Mouse (Mus musculus) midbrain, postnatal 0 days (tissue): ENCODE results near the gene Ccdc141. TPM values are rescaled to one million over a fixed set of nuclear protein-coding genes. Genes with fewer than 3 reads are reported as not detected.

Experiments used
- ATAC-seq: fragments of 200-750 bp; cut with Nextera tagmentation; 2 replicates; pipeline ENCODE4 v1.8.0; 2017; ENCODE audit warnings: moderate number of reproducible peaks, mild to moderate bottlenecking, moderate TSS enrichment, moderate library complexity; ENCODE audit not compliant: low FRiP score
- DNase-seq: peaks from one replicate; pipeline ENCODE4 v3.0.0-alpha.2; 2015; ENCODE audit warnings: low spot score
- H3K27ac ChIP-seq: fragments of 300-500 bp; sonication (generic); 2 replicates; pipeline ENCODE4 v1.5.1; 2014; ENCODE audit warnings: low read depth, mild to moderate bottlenecking, low read length, mixed read lengths
- H3K27me3 ChIP-seq: fragments of 300-500 bp; sonication (generic); 2 replicates; pipeline ENCODE4 v1.6.1; 2014; ENCODE audit warnings: low read length, control low read depth, mixed read lengths; ENCODE audit not compliant: insufficient read depth
- H3K36me3 ChIP-seq: fragments of 300-500 bp; sonication (generic); 2 replicates; pipeline ENCODE4 v1.6.1; 2014; ENCODE audit warnings: low read length, control low read depth, mixed read lengths; ENCODE audit not compliant: insufficient read depth
- H3K4me1 ChIP-seq: fragments of 300-500 bp; sonication (generic); 2 replicates; pipeline ENCODE4 v1.6.1; 2014; ENCODE audit warnings: mild to moderate bottlenecking, control low read depth, antibody characterized with exemption, low read length, mixed read lengths; ENCODE audit not compliant: insufficient read depth
- H3K4me2 ChIP-seq: fragments of 300-500 bp; sonication (generic); 2 replicates; pipeline ENCODE4 v1.6.1; 2014; ENCODE audit warnings: low read depth, mild to moderate bottlenecking, low read length, mixed read lengths; ENCODE audit not compliant: poor library complexity, severe bottlenecking
- H3K4me3 ChIP-seq: fragments of 300-500 bp; sonication (generic); 2 replicates; pipeline ENCODE4 v1.5.1; 2014; ENCODE audit warnings: low read depth, mild to moderate bottlenecking, low read length, moderate library complexity
- H3K9ac ChIP-seq: fragments of 300-500 bp; sonication (generic); replicated peaks from 2 replicates; pipeline ENCODE4 v1.6.1; 2014; ENCODE audit warnings: mild to moderate bottlenecking, low read length, moderate library complexity, mixed read lengths; ENCODE audit not compliant: poor library complexity, severe bottlenecking
- H3K9me3 ChIP-seq: fragments of 300-500 bp; sonication (generic); 2 replicates; pipeline ENCODE4 v1.6.1; 2016; ENCODE audit warnings: low read length, control low read depth
- CTCF ChIP-seq: IDR thresholded peaks from 2 replicates; pipeline ENCODE4 v1.5.1; 2016; ENCODE audit warnings: antibody characterized with exemption, mild to moderate bottlenecking
- WGBS: fragments of 180-500 bp; shearing (Covaris S2); extraction: QIAGEN DNeasy Blood & Tissue Kit; methylation state at CpG from one replicate; pipeline ENCODE4 v1.1.7; 2014; 5-methylcytosine and 5-hydroxymethylcytosine counted together
- polyA plus RNA-seq: library from polyadenylated mRNA; unstranded; fragments of >200 nt; fragmentation: Nextera tagmentation; extraction: Ambion mirVana; gene quantifications from 2 replicates; pipeline ENCODE4 v1.2.1, GENCODE M21; 2015
- total RNA-seq: library from RNA; depleted of rRNA; stranded (reverse); fragments of >200 nt; gene quantifications from 2 replicates; pipeline ENCODE4 v1.2.3, GENCODE M21; 2014

The Ccdc141 gene
- total and polyA plus RNA-seq, 2 experiments from 2014 or later, result 7.1 to 7.9 TPM

DNA sequence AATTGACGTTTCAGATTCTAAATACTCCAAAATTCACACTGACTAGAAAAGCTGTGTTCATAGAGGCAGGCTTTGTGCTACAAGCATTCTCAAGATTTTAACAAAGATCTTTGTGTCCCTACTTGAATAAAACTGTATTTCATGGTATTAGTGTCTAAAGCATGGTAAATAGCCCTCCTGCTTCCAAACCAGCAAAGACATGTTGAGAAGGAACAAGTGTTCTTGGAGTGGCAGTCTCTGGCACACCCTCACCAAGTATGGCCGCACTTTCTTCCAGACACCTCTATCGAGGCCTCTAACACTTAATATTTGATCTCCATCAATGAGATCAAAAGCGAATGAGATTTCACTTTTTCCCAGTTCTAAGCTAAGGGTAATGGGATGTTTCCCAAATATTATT lies 78.7 kb downstream of the Ccdc141 start:
- 91% methylated on average over 4 of the region's 4 CpGs for WGBS
- ATAC-seq, result no peak

DNA sequence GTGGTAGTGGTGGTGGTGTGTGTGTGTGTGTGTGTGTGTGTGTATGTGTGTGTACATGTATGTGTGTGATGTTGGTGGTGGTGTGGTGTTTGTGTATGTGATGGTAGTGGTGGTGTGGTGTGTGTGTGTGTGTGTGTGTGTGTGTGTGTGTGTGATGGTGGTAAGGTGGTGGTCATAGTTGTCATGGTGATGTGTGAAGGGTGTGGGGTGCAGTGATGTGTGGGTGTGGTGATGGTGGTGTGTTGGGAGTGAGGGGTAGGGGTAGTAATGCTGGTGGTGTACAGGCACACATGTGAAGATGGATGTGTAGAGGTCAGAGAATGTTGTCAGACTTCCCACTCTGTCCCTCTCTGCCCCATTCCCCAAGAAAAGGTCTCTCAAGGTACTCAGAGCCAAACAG lies 85.1 kb downstream of the Ccdc141 start:
- Histone ChIP-seq H3K27ac (no peak overlapping the region), H3K4me3 (no peak overlapping the region), H3K4me2 (no peak overlapping the region), H3K4me1 (no peaks in the 10 kb centered on the region), H3K27me3 (no peaks in the 10 kb centered on the region), H3K9ac (no peak overlapping the region), H3K36me3 (no peaks in the 10 kb centered on the region), H3K9me3 (no peaks in the 10 kb centered on the region)
- DNase-seq, result no peak
- ATAC-seq, result no peak
- no peak for TF ChIP-seq CTCF

More for the DNA sequence above, 78.7 kb downstream of the Ccdc141 start:
- Histone ChIP-seq H3K36me3 (no peaks in the 10 kb centered on the region), H3K27ac (no peak overlapping the region), H3K27me3 (no peaks in the 10 kb centered on the region), H3K9ac (no peak overlapping the region), H3K4me1 (no peaks in the 10 kb centered on the region), H3K4me2 (no peak overlapping the region), H3K9me3 (no peaks in the 10 kb centered on the region), H3K4me3 (no peak overlapping the region)
- TF ChIP-seq CTCF, result no peak
- DNase-seq, result no peak

DNA sequence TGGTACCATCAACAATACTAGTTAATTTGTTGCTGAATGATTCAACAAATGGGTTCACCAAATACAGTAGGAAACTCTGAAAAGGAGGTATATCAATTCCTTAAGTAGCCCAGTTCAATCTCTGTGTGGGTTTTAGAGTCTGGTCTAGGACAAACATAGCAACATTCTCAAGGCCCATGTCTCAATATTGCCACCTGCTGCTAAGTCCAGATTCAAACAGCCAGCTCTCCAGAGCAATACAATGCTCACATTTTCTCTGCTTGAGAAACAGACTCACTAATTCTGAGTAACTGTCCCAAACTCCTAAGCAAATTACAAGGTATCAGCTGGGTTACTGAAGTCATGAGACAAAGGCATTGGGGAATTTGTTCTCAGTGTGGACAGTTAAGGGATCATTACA lies 85.8 kb downstream of the Ccdc141 start:
- ATAC-seq (no peak), DNase-seq (no peak)
- H3K9me3 ChIP-seq, result no peaks in the 10 kb centered on the region
- no peak overlapping the region for H3K4me3 ChIP-seq
- no peak overlapping the region for H3K9ac ChIP-seq
- no peaks in the 10 kb centered on the region for H3K27me3 ChIP-seq
- H3K36me3 ChIP-seq, result no peaks in the 10 kb centered on the region
- peak; percentile 50 for TF ChIP-seq CTCF
- no peaks in the 10 kb centered on the region for H3K4me1 ChIP-seq
- H3K27ac ChIP-seq, result no peak overlapping the region
- H3K4me2 ChIP-seq, result no peak overlapping the region

DNA sequence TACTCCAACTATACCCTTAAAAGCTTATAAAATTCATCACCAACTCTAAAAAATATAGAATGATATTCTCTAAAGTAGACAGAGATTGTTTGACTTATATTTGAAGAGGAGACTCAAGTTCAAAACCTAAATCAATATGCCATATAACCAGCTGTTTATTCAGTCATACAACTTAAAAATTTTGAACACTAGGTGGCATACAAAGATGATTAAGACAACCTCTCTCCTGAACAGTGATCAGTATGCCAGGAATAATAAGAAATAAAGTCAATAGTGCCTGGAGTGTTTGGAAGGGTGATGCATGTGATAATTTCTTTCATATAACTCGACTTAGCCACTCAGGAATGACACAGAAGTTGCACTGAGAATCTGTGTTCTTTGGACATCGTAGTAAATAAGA lies 89.3 kb downstream of the Ccdc141 start:
- TF ChIP-seq CTCF, result peak; percentile 65
- Histone ChIP-seq H3K9ac (no peak overlapping the region), H3K9me3 (no peaks in the 10 kb centered on the region), H3K4me3 (no peak overlapping the region), H3K4me2 (no peak overlapping the region), H3K4me1 (no peaks in the 10 kb centered on the region), H3K27ac (no peak overlapping the region), H3K27me3 (no peaks in the 10 kb centered on the region), H3K36me3 (no peaks in the 10 kb centered on the region)
- peak; percentile 31 for DNase-seq
- ATAC-seq, result no peak
- WGBS, result 78% methylated on average over 2 of the region's 2 CpGs

DNA sequence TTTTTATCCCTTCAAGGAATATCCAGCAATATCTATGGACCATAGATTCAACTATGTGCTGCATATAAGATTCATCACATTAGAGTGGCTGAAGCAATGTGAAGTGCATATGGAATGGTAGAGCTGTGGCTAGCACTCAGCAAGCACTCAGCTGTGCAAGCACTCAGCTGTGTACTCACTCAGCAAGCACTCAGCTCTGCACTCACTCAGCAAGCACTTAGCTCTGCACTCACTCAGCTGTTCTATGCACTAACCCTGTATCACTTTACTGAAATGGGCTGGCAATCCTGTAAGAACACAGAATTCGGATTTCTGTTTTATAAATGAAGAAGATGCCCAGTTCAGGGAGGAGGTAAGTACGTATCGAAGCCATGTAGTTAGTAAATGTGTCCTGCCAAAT lies 89.8 kb downstream of the Ccdc141 start:
- no peak overlapping the region for H3K27ac ChIP-seq
- no peaks in the 10 kb centered on the region for H3K9me3 ChIP-seq
- WGBS, result 91% methylated on average over 3 of the region's 3 CpGs
- no peaks in the 10 kb centered on the region for H3K36me3 ChIP-seq
- H3K4me2 ChIP-seq, result no peak overlapping the region
- no peak for ATAC-seq
- no peak overlapping the region for H3K4me3 ChIP-seq
- no peaks in the 10 kb centered on the region for H3K27me3 ChIP-seq
- H3K9ac ChIP-seq, result no peak overlapping the region
- TF ChIP-seq CTCF, result no peak
- no peaks in the 10 kb centered on the region for H3K4me1 ChIP-seq
- no peak for DNase-seq

DNA sequence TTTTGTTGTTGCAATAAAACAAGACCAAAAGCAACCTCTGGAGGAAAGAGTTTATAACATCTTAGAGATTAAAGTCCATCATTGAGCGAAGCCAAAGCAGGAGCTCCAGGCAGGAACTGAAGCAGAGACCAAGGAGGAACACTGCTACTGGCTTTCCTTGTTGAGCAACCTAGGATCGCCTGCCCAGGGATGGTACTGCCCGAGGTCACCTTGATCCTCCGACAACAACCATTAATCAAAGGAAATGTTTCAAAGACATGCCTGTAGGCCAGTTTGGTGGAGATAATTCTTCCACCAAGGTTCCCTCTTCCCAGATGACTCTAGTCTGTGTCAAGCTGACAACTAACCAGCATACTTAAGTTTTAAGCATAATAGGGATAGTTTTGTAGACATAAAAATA lies 91.7 kb downstream of the Ccdc141 start:
- Histone ChIP-seq H3K4me1 (0 out of 2 replicates have a peak, but pooled peaks cover 3% of the 10 kb centered on the region), H3K4me2 (no peak overlapping the region), H3K4me3 (no peak overlapping the region), H3K27ac (no peak overlapping the region), H3K9ac (no peak overlapping the region), H3K9me3 (no peaks in the 10 kb centered on the region), H3K36me3 (no peaks in the 10 kb centered on the region), H3K27me3 (no peaks in the 10 kb centered on the region)
- no peak for DNase-seq
- TF ChIP-seq CTCF, result no peak
- 88% methylated on average over 4 of the region's 4 CpGs for WGBS
- no peak for ATAC-seq
